Mouse (Mus musculus) liver, embryonic 15.5 days (tissue): ENCODE results near the gene Gm47791. TPM values are rescaled to one million over a fixed set of nuclear protein-coding genes. Genes with fewer than 3 reads are reported as not detected.
A peak's percentile ranks its signal among the peaks of the same experiment; 100 is the strongest.

Source experiments
- ATAC-seq: fragments of 200-750 bp; cut with Nextera tagmentation; 2 replicates; pipeline ENCODE4 v1.8.0; 2017; ENCODE audit warnings: moderate number of reproducible peaks, mild to moderate bottlenecking, moderate library complexity; ENCODE audit not compliant: insufficient read depth
- H3K27ac ChIP-seq: fragments of 300-500 bp; sonication (generic); replicated peaks from 2 replicates; pipeline ENCODE4 v1.5.1; 2015; ENCODE audit warnings: mild to moderate bottlenecking, inconsistent platforms
- H3K27me3 ChIP-seq: fragments of 300-500 bp; sonication (generic); 2 replicates; pipeline ENCODE4 v1.6.1; 2015; ENCODE audit warnings: mild to moderate bottlenecking, inconsistent platforms
- H3K36me3 ChIP-seq: fragments of 300-500 bp; sonication (generic); replicated peaks from 2 replicates; pipeline ENCODE4 v1.6.1; 2015; ENCODE audit warnings: moderate library complexity, mild to moderate bottlenecking, inconsistent platforms
- H3K4me1 ChIP-seq: fragments of 300-500 bp; sonication (generic); replicated peaks from 2 replicates; pipeline ENCODE4 v1.6.1; 2015; ENCODE audit warnings: inconsistent platforms
- H3K4me2 ChIP-seq: fragments of 300-500 bp; sonication (generic); 2 replicates; pipeline ENCODE4 v1.6.1; 2015; ENCODE audit warnings: moderate library complexity, mild to moderate bottlenecking, inconsistent platforms
- H3K4me3 ChIP-seq: fragments of 300-500 bp; sonication (generic); replicated peaks from 2 replicates; pipeline ENCODE4 v1.5.1; 2015; ENCODE audit warnings: mild to moderate bottlenecking, inconsistent platforms
- H3K9ac ChIP-seq: fragments of 300-500 bp; sonication (generic); 2 replicates; pipeline ENCODE4 v1.6.1; 2015; ENCODE audit warnings: moderate library complexity, mild to moderate bottlenecking, inconsistent platforms
- H3K9me3 ChIP-seq: fragments of 300-500 bp; sonication (generic); replicated peaks from 2 replicates; pipeline ENCODE4 v1.6.1; 2016; ENCODE audit warnings: inconsistent platforms
- WGBS: fragments of 180-500 bp; shearing (Covaris S2); methylation state at CpG from one replicate; pipeline ENCODE4 v1.1.7; 2015; ENCODE audit warnings: mixed read lengths; ENCODE audit not compliant: insufficient replicate concordance; 5-methylcytosine and 5-hydroxymethylcytosine counted together
- polyA plus RNA-seq: library from polyadenylated mRNA; unstranded; fragments of >200 nt; fragmentation: Nextera tagmentation; extraction: Ambion mirVana; gene quantifications from 2 replicates; pipeline ENCODE4 v1.2.1, GENCODE M21; 2015

Gene Gm47791
- polyA plus RNA-seq, 1 experiment from 2014 or later: not detected

- Histone ChIP-seq H3K4me3 (no peak overlapping the region), H3K4me2 (no peak overlapping the region), H3K36me3 (no peaks in the 10 kb centered on the region), H3K9ac (no peak overlapping the region), H3K9me3 (no peaks in the 10 kb centered on the region), H3K27me3 (peaks cover 26% of the 10 kb centered on the region), H3K4me1 (peaks cover 27% of the 10 kb centered on the region), H3K27ac (no peak overlapping the region)
- no peak for ATAC-seq
- WGBS: 73% methylated on average over 12 of the region's 12 CpGs
Observed at GRCm38 (mm10) chr1:82801105-82801783, 30.2 kb upstream of the Gm47791 start.

- Histone ChIP-seq H3K4me1 (peaks cover 32% of the 10 kb centered on the region), H3K27me3 (peaks cover 26% of the 10 kb centered on the region), H3K9ac (no peak overlapping the region), H3K36me3 (no peaks in the 10 kb centered on the region), H3K9me3 (no peaks in the 10 kb centered on the region), H3K4me3 (no peak overlapping the region), H3K4me2 (no peak overlapping the region), H3K27ac (no peak overlapping the region)
- no peak for ATAC-seq
- WGBS: 53% methylated on average over 4 of the region's 4 CpGs
Observed at GRCm38 (mm10) chr1:82798922-82799321, 27.9 kb upstream of the Gm47791 start.

- no peak overlapping the region for H3K4me3 ChIP-seq
- WGBS: 23% methylated on average over 5 of the region's 5 CpGs
- H3K27me3 ChIP-seq: peaks cover 26% of the 10 kb centered on the region
- no peaks in the 10 kb centered on the region for H3K36me3 ChIP-seq
- H3K9me3 ChIP-seq: no peaks in the 10 kb centered on the region
- no peak overlapping the region for H3K4me2 ChIP-seq
- ATAC-seq: 0 out of 2 replicates have a peak, but pooled peaks have one; percentile 23
- H3K9ac ChIP-seq: no peak overlapping the region
- H3K4me1 ChIP-seq: peaks cover 29% of the 10 kb centered on the region
- H3K27ac ChIP-seq: no peak overlapping the region
Observed at GRCm38 (mm10) chr1:82798304-82798703, 27.3 kb upstream of the Gm47791 start.

- Histone ChIP-seq H3K4me3 (no peak overlapping the region), H3K4me1 (peaks cover 35% of the 10 kb centered on the region), H3K9me3 (no peaks in the 10 kb centered on the region), H3K27me3 (peaks cover 26% of the 10 kb centered on the region), H3K4me2 (peak overlapping the region; percentile 11; the same call in 1 of the 2 replicates), H3K9ac (no peak overlapping the region), H3K27ac (no peak overlapping the region), H3K36me3 (no peaks in the 10 kb centered on the region)
- 37% methylated on average over 4 of the region's 4 CpGs for WGBS
- ATAC-seq: peak; percentile 35; the same call in 1 of the 2 replicates
Observed at GRCm38 (mm10) chr1:82797088-82797487, 26.0 kb upstream of the Gm47791 start.

- Histone ChIP-seq H3K9me3 (no peaks in the 10 kb centered on the region), H3K4me3 (no peak overlapping the region), H3K4me1 (peaks cover 37% of the 10 kb centered on the region), H3K9ac (no peak overlapping the region), H3K27me3 (peaks cover 20% of the 10 kb centered on the region), H3K4me2 (0 out of 2 replicates have a peak overlapping the region, but pooled peaks have one; percentile 11), H3K27ac (peak overlapping the region; percentile 25; the same call in 1 of the 2 replicates), H3K36me3 (no peaks in the 10 kb centered on the region)
- ATAC-seq: no peak
- WGBS: 27% methylated on average over 18 of the region's 18 CpGs
Observed at GRCm38 (mm10) chr1:82795702-82796443, 24.8 kb upstream of the Gm47791 start.

GRCm38 (mm10) chr1:82795211-82795610, 24.2 kb upstream of the Gm47791 start:
- Histone ChIP-seq H3K27me3 (peaks cover 14% of the 10 kb centered on the region), H3K4me1 (peaks cover 37% of the 10 kb centered on the region), H3K9ac (no peak overlapping the region), H3K4me2 (no peak overlapping the region), H3K9me3 (no peaks in the 10 kb centered on the region), H3K36me3 (no peaks in the 10 kb centered on the region), H3K27ac (no peak overlapping the region), H3K4me3 (no peak overlapping the region)
- 70% methylated on average over 2 of the region's 2 CpGs for WGBS
- ATAC-seq: no peak

- Histone ChIP-seq H3K9me3 (no peaks in the 10 kb centered on the region), H3K4me1 (peaks cover 37% of the 10 kb centered on the region), H3K9ac (no peak overlapping the region), H3K27ac (no peak overlapping the region), H3K4me2 (no peak overlapping the region), H3K4me3 (no peak overlapping the region), H3K36me3 (no peaks in the 10 kb centered on the region), H3K27me3 (peaks cover 7% of the 10 kb centered on the region)
- WGBS: 69% methylated on average over 4 of the region's 4 CpGs
- no peak for ATAC-seq
Observed at GRCm38 (mm10) chr1:82793986-82794385, 22.9 kb upstream of the Gm47791 start.

- Histone ChIP-seq H3K4me1 (peaks cover 34% of the 10 kb centered on the region), H3K4me3 (no peak overlapping the region), H3K4me2 (no peak overlapping the region), H3K27me3 (peaks cover 5% of the 10 kb centered on the region; the same call in 1 of the 2 replicates), H3K36me3 (no peaks in the 10 kb centered on the region), H3K9ac (no peak overlapping the region), H3K27ac (no peak overlapping the region), H3K9me3 (no peaks in the 10 kb centered on the region)
- no peak for ATAC-seq
- 60% methylated on average over 3 of the region's 3 CpGs for WGBS
Observed at GRCm38 (mm10) chr1:82793110-82793509, 22.1 kb upstream of the Gm47791 start.

- ATAC-seq: peak; percentile 32; the same call in 1 of the 2 replicates
- H3K27ac ChIP-seq: no peak overlapping the region
Observed at GRCm38 (mm10) chr1:82792238-82792637, 21.2 kb upstream of the Gm47791 start.

GRCm38 (mm10) chr1:82791105-82791504, 20.1 kb upstream of the Gm47791 start:
- Histone ChIP-seq H3K36me3 (no peaks in the 10 kb centered on the region), H3K4me2 (no peak overlapping the region), H3K4me3 (no peak overlapping the region), H3K9ac (no peak overlapping the region), H3K27me3 (peaks cover 9% of the 10 kb centered on the region; the same call in 1 of the 2 replicates), H3K4me1 (peaks cover 21% of the 10 kb centered on the region), H3K27ac (no peak overlapping the region), H3K9me3 (no peaks in the 10 kb centered on the region)
- no peak for ATAC-seq
- WGBS: 76% methylated on average over 11 of the region's 11 CpGs

More at GRCm38 (mm10) chr1:82792238-82792637, 21.2 kb upstream of the Gm47791 start:
- Histone ChIP-seq H3K36me3 (no peaks in the 10 kb centered on the region), H3K4me2 (no peak overlapping the region), H3K27me3 (peaks cover 9% of the 10 kb centered on the region; the same call in 1 of the 2 replicates), H3K9me3 (no peaks in the 10 kb centered on the region), H3K4me3 (no peak overlapping the region), H3K9ac (no peak overlapping the region), H3K4me1 (peaks cover 33% of the 10 kb centered on the region)
- 73% methylated on average over 6 of the region's 6 CpGs for WGBS

- WGBS: 43% methylated on average over 7 of the region's 7 CpGs
- H3K4me1 ChIP-seq: peaks cover 19% of the 10 kb centered on the region
- no peak overlapping the region for H3K4me3 ChIP-seq
- no peak overlapping the region for H3K9ac ChIP-seq
- no peaks in the 10 kb centered on the region for H3K36me3 ChIP-seq
- no peak overlapping the region for H3K27ac ChIP-seq
- no peak for ATAC-seq
- H3K4me2 ChIP-seq: no peak overlapping the region
- peaks cover 9% of the 10 kb centered on the region; the same call in 1 of the 2 replicates for H3K27me3 ChIP-seq
- H3K9me3 ChIP-seq: no peaks in the 10 kb centered on the region
Observed at GRCm38 (mm10) chr1:82788070-82788469, 17.0 kb upstream of the Gm47791 start.
